Mouse (Mus musculus) cerebellum, adult 2 months (tissue): Measurements from ENCODE around the gene Zfp512b. TPM values are rescaled to one million over a fixed set of nuclear protein-coding genes. Genes with fewer than 3 reads are reported as not detected.

ENCODE experiments used
- DNase-seq, 2 experiments: peaks; one replicate each; pipeline ENCODE4 v3.0.0; 2021
- H3K27ac ChIP-seq: fragments of 200-500 bp; 2 replicates; pipeline ENCODE4 v1.5.1; 2012; ENCODE audit warnings: low read length, control low read depth, inconsistent platforms; ENCODE audit not compliant: insufficient read depth
- H3K27me3 ChIP-seq: fragments of 200-500 bp; 2 replicates; pipeline ENCODE4 v1.6.1; 2012; ENCODE audit warnings: inconsistent platforms, mild to moderate bottlenecking, low read length, moderate library complexity; ENCODE audit not compliant: control insufficient read depth, insufficient read depth
- H3K4me1 ChIP-seq: fragments of 200-500 bp; 2 replicates; pipeline ENCODE4 v1.6.1; 2011; ENCODE audit warnings: low read length; ENCODE audit not compliant: control insufficient read depth, insufficient read depth
- H3K4me3 ChIP-seq: fragments of 200-500 bp; replicated peaks from 2 replicates; pipeline ENCODE3; 2011; ENCODE audit warnings: mild to moderate bottlenecking, low read depth, low read length, control low read depth; ENCODE audit not compliant: insufficient read depth
- CTCF ChIP-seq: fragments of 200-500 bp; IDR thresholded peaks from 2 replicates; pipeline ENCODE4 v1.5.1; 2011; ENCODE audit warnings: low read depth, mild to moderate bottlenecking, control low read depth, low read length, moderate library complexity, borderline replicate concordance; ENCODE audit not compliant: insufficient read depth
- POLR2A ChIP-seq: fragments of 200-500 bp; IDR thresholded peaks from 2 replicates; pipeline ENCODE4 v1.6.1; 2011; ENCODE audit warnings: low read length, control low read depth, borderline replicate concordance; ENCODE audit not compliant: insufficient read depth
- WGBS: fragments of 180-500 bp; shearing (Covaris S2); methylation state at CpG from one replicate; pipeline ENCODE4 v1.1.7; 2018; 5-methylcytosine and 5-hydroxymethylcytosine counted together
- polyA plus RNA-seq: library from polyadenylated mRNA; depleted of rRNA; stranded (reverse); fragments of >200 nt; gene quantifications from 2 replicates; pipeline ENCODE4 v1.2.3, GENCODE M21; 2012

Zfp512b gene
- polyA plus RNA-seq, 1 experiment: 55.6 TPM

DNA sequence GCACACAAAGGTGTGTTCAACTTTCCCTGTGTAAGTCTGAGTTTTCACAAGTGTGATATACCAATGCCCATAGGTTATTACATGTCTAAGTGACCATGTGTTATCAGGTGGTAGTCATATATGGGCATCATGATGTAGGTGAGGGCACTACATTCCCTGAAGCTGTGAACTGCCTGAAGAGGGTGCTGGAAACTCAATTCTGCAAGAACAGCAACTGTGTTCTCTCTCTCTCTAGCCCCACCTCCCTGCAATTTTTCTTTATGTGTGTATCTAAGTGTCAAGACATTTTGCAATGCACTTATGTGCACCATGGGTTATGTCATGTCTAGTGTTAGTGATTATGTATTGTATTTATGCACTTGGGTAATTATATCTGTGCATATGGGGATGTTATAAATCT lies 1.3 kb upstream of the Zfp512b start:
- TF ChIP-seq CTCF (no peak), POLR2A (no peak)
- no peak for DNase-seq
- H3K27me3 ChIP-seq: no peaks in the 10 kb centered on the region
- peaks cover 22% of the 10 kb centered on the region for H3K4me1 ChIP-seq
- H3K4me3 ChIP-seq: no peak overlapping the region
- H3K27ac ChIP-seq: no peak overlapping the region

DNA sequence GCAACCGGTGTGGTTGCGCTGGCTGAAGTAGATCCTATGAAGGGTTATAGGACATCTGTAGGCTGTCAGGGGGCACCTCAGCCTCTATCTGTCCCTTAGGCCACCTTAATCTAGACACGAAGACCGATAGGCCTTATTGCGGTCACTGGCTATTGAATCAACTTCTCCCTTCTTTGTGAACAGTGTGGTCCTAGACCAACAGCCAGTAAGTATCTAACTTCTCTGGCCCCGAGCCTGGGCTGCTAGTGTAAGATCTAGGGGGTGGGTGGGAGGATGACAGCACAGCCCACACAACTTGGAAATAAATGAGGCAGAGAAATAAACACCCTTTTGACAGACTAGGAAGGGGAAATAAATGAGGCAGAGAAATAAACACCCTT lies 429 bp upstream of the Zfp512b start:
- Histone ChIP-seq H3K27me3 (no peaks in the 10 kb centered on the region), H3K4me3 (peak overlapping the region; percentile 89), H3K27ac (peak overlapping the region; percentile 68), H3K4me1 (peaks cover 30% of the 10 kb centered on the region)
- DNase-seq: no peak
- TF ChIP-seq POLR2A (no peak), CTCF (no peak)
- 6% methylated on average over 6 of the region's 6 CpGs for WGBS

DNA sequence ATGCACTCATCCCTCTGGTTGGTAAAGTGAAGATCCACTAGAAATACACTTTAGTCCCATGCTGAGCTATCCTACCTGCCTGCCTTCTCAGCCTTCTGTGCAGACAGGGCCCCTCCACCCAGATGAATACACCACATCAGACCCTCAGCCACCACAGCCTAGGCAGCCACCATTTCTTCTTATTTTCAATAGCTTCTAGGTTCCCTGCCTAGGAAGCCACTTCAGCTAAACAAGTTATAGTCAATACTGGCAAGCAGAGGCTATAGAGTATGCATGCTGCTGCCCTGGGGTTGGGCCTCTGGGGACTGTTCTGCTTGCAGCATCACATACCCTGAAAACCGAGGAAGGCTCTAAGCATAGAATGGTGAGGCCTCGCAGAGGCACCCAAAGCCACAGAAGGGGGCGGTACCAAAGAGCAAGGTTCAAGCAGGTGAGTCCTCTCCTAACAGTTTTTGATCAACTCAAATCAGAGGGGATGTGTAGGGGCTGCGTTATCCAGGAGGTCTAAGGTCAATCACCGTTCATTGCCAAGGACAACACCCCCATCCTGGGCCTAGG lies 996 bp downstream of the Zfp512b start, which contains the start of gene Prpf6:
TSS of gene Prpf6 (plus strand) at position 341 of the 558 bp plus-strand sequence.
- TF ChIP-seq CTCF: no peak
- no peak for TF ChIP-seq POLR2A
- peak within 1 kb of the TSS; percentile 89 for H3K4me3 ChIP-seq
- 8% methylated on average over 5 of the region's 5 CpGs for WGBS
- peaks cover 27% of the 10 kb centered on the region for H3K4me1 ChIP-seq
- peak; percentile 25 to 42 for DNase-seq
- H3K27ac ChIP-seq: peak within 1 kb of the TSS; percentile 68
- H3K27me3 ChIP-seq: no peaks in the 10 kb centered on the region

DNA sequence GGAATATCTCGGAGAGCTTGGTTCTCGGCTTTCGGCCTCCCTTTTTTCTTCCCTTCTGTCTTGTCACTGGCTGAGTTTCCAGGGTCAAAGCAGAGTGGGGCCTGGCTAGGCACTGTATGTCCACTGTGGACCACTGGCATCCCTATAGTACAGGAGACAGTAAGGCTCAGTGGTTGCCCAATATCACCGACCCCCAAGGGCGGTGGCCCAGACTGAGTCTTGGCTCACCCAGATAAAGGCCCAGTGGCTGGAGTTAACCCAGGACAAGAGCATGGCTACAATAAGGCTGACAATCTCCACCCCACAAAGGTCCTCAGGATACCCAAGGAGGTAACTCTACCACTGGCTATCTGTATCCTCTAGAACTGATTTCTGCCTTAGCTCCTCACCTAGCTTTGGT lies 2.1 kb downstream of the Zfp512b start:
- Histone ChIP-seq H3K27me3 (no peaks in the 10 kb centered on the region), H3K4me1 (peaks cover 27% of the 10 kb centered on the region), H3K4me3 (no peak overlapping the region), H3K27ac (no peak overlapping the region)
- DNase-seq: peak in 1 of 2 experiments; percentile 15
- WGBS: 95% methylated on average over 5 of the region's 5 CpGs
- TF ChIP-seq POLR2A (no peak), CTCF (no peak)

DNA sequence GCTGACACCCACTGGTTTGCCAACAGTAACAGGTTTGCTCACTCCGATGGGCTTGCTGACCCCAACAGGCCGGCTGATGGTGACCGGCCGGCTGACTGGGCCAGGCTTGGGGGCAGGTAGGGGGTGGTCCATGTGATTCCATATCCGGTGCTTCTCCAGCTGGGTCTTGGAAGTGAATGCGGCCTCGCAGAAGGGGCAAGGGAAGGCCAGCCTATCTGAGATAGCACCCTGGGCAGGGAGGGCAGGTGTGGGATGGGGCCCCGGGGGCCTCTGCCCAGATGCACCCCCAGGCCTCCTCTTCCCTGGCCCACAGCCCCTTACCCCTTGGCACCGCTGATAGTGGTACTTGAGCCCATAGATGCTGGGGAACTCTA lies 2.9 kb downstream of the Zfp512b start:
- DNase-seq: no peak
- TF ChIP-seq CTCF (no peak), POLR2A (no peak)
- Histone ChIP-seq H3K27ac (0 out of 2 replicates have a peak overlapping the region, but pooled peaks have one; percentile 6), H3K4me1 (peaks cover 27% of the 10 kb centered on the region), H3K4me3 (no peak overlapping the region), H3K27me3 (no peaks in the 10 kb centered on the region)
- WGBS: 62% methylated on average over 9 of the region's 9 CpGs

DNA sequence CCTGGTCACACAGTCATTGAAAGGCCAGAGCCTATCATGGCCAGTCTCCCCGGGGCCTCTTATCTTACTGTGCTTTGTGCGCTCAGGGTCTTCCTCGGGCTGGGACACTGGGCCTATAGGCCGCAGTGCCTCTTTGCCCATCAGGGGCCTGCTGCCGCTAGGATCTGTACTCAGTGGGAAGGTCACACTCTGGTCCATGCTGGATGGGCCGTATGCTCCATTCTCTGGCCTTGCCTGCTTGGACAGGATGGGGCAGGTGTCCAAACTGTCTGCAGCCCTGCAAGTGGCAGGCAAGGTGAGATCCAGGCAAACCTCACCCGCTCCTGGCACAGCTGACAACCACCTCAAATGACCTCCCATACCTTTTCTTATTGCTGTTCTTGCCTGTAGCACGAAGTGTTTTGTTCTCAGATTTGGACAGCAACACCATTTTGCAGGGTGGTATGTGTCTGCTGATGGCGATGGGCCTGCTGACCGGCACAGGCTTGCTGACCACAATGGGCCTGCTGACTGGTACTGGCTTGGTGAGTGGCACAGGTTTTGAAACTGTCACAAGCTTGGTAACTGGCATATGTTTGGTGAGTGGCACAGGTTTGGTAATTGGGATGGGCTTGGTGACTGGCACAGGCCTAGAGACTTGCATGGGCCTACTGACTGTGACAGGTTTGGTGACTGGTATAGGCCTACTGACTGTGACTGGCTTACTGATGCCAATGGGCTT lies 3.4 kb downstream of the Zfp512b start:
- no peak overlapping the region for H3K4me3 ChIP-seq
- H3K27me3 ChIP-seq: no peaks in the 10 kb centered on the region
- 48% methylated on average over 10 of the region's 10 CpGs for WGBS
- H3K27ac ChIP-seq: peak overlapping the region; percentile 27; the same call in 1 of the 2 replicates
- H3K4me1 ChIP-seq: peaks cover 27% of the 10 kb centered on the region
- TF ChIP-seq CTCF (no peak), POLR2A (no peak)
- peak; percentile 45 to 63 for DNase-seq

DNA sequence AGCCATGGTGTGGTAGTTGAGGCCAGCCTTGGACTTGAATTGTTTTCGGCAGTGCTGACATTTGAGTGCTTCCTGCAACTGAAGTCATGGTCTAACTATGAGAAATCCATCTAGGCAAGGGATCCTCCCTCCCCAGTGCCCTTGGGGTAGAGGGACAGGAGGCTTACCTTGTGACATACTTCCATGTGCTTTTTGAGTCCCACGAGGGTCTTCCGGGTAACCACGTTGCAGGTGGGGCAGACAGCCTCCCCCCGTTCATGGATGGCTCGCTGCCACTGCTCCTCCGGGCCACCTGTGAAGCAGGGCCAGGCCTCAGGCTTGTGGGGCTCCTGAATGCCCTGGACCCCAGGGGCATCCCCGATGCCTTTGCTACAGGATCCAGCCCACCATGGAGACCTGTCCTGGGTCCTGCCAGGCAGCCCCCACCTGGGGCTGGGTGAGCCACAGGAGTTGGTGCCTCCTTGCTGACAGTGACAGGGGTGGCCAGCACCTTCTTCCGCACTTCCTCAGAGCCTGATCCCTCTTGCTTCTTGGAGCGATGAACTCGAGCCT lies 4.3 kb downstream of the Zfp512b start:
- no peak for TF ChIP-seq POLR2A
- TF ChIP-seq CTCF: no peak
- peak; percentile 15 to 33 for DNase-seq
- 80% methylated on average over 11 of the region's 11 CpGs for WGBS
- Histone ChIP-seq H3K4me1 (peaks cover 27% of the 10 kb centered on the region), H3K4me3 (no peak overlapping the region), H3K27ac (no peak overlapping the region), H3K27me3 (no peaks in the 10 kb centered on the region)

DNA sequence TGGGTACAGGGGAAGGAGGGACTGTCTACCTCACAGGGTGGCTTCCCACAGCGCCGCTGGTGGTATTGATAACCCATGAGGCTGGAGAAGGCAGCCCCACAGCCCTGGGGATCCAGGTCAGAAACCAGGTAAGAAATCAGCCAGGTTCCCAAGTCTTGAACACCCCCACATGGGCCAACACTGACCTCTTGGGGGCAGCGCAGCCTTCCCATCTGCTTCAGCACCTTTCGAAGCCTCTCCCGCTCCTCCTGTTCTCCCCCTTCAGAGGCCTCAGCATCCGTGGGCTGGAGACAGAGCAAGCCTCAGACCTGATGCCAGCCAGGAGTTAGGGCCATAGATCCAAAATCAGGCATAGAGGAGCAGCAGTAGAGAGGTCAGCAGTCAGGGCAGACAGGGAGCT lies 4.8 kb downstream of the Zfp512b start:
- WGBS: 75% methylated on average over 6 of the region's 6 CpGs
- Histone ChIP-seq H3K27ac (no peak overlapping the region), H3K27me3 (no peaks in the 10 kb centered on the region), H3K4me1 (peaks cover 27% of the 10 kb centered on the region), H3K4me3 (no peak overlapping the region)
- TF ChIP-seq CTCF (0 out of 2 replicates have a peak, but pooled peaks have one; percentile 2), POLR2A (no peak)
- DNase-seq: peak in 1 of 2 experiments; percentile 23
